Mouse (Mus musculus): ENCODE data around the gene F3. TPM values are rescaled to one million over a fixed set of nuclear protein-coding genes. Genes with fewer than 3 reads are reported as not detected.

The F3 gene
- polyA plus RNA-seq, 1 experiment: 16.8 TPM

GRCm38 (mm10) chr3:121706087-121706486, 17.2 kb upstream of the F3 start:
- no peaks in the 10 kb centered on the region for H3K36me3 ChIP-seq (ENCODE audit: control insufficient read depth, insufficient read depth, low read length)
- H3K27me3 ChIP-seq (replicated peaks; ENCODE audit: control insufficient read depth, insufficient read depth, low read length): no peaks in the 10 kb centered on the region
- no peak overlapping the region for H3K4me3 ChIP-seq (ENCODE audit: insufficient read depth, low read depth, low read length)
- DNase-seq: no peak
- no peak for TF ChIP-seq CTCF (conservative IDR thresholded peaks at IDR 0.05; ENCODE audit: insufficient read depth, insufficient read length, low read depth, low read length)
- TF ChIP-seq POLR2A (IDR thresholded peaks at IDR 0.05; ENCODE audit: low read depth, low read length): no peak
- no peak overlapping the region for H3K27ac ChIP-seq (ENCODE audit: insufficient read depth, low read depth, low read length)
- no peaks in the 10 kb centered on the region for H3K4me1 ChIP-seq (ENCODE audit: control insufficient read depth, insufficient read depth, low read length)
- 69% methylated on average over 5 of the region's 5 CpGs for WGBS

DNA sequence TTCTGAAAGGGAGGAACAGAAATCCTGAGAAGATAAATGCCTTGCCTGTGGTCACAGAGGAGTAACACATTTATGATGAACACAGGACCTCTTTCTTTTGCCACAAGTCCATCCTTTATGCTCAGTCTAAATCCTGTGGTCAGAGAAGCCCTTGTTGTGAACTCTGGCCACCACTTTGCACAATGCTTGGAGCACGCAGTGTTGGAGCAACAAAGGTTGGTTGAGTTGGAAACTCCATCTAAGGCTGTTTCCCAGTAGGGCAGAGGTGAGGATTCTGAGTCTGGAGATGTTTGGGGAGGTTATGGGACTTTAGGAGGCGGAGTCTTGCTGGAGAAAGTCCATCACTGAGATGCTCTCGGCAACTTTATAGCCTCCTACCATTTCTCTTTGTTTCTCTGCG, 16.2 kb upstream of the F3 start:
- no peak overlapping the region for H3K27ac ChIP-seq (ENCODE audit: insufficient read depth, low read depth, low read length)
- WGBS: 84% methylated on average over 4 of the region's 4 CpGs

GRCm38 (mm10) chr3:121710894-121711531, 12.3 kb upstream of the F3 start:
- no peak for DNase-seq
- H3K36me3 ChIP-seq (ENCODE audit: control insufficient read depth, insufficient read depth, low read length): no peaks in the 10 kb centered on the region
- peaks cover 16% of the 10 kb centered on the region for H3K4me1 ChIP-seq (ENCODE audit: control insufficient read depth, insufficient read depth, low read length)
- no peak for TF ChIP-seq CTCF (conservative IDR thresholded peaks at IDR 0.05; ENCODE audit: insufficient read depth, insufficient read length, low read depth, low read length)
- TF ChIP-seq POLR2A (IDR thresholded peaks at IDR 0.05; ENCODE audit: low read depth, low read length): no peak
- H3K27ac ChIP-seq (ENCODE audit: insufficient read depth, low read depth, low read length): no peak overlapping the region
- no peak overlapping the region for H3K4me3 ChIP-seq (ENCODE audit: insufficient read depth, low read depth, low read length)
- H3K27me3 ChIP-seq (replicated peaks; ENCODE audit: control insufficient read depth, insufficient read depth, low read length): no peaks in the 10 kb centered on the region
- 96% methylated on average over 7 of the region's 7 CpGs for WGBS

More for the DNA sequence above, 16.2 kb upstream of the F3 start:
- DNase-seq: no peak
- no peak overlapping the region for H3K4me3 ChIP-seq (ENCODE audit: insufficient read depth, low read depth, low read length)
- H3K4me1 ChIP-seq (ENCODE audit: control insufficient read depth, insufficient read depth, low read length): no peaks in the 10 kb centered on the region
- H3K27me3 ChIP-seq (replicated peaks; ENCODE audit: control insufficient read depth, insufficient read depth, low read length): no peaks in the 10 kb centered on the region
- H3K36me3 ChIP-seq (ENCODE audit: control insufficient read depth, insufficient read depth, low read length): no peaks in the 10 kb centered on the region
- no peak for TF ChIP-seq CTCF (conservative IDR thresholded peaks at IDR 0.05; ENCODE audit: insufficient read depth, insufficient read length, low read depth, low read length)
- no peak for TF ChIP-seq POLR2A (IDR thresholded peaks at IDR 0.05; ENCODE audit: low read depth, low read length)

- DNase-seq: no peak
- Histone ChIP-seq H3K36me3 (ENCODE audit: control insufficient read depth, insufficient read depth, low read length) (no peaks in the 10 kb centered on the region), H3K27me3 (replicated peaks; ENCODE audit: control insufficient read depth, insufficient read depth, low read length) (no peaks in the 10 kb centered on the region), H3K27ac (ENCODE audit: insufficient read depth, low read depth, low read length) (no peak overlapping the region), H3K4me1 (ENCODE audit: control insufficient read depth, insufficient read depth, low read length) (peaks cover 16% of the 10 kb centered on the region), H3K4me3 (ENCODE audit: insufficient read depth, low read depth, low read length) (no peak overlapping the region)
- WGBS: 81% methylated on average over 4 of the region's 4 CpGs
- TF ChIP-seq POLR2A (IDR thresholded peaks at IDR 0.05; ENCODE audit: low read depth, low read length) (no peak), CTCF (conservative IDR thresholded peaks at IDR 0.05; ENCODE audit: insufficient read depth, insufficient read length, low read depth, low read length) (no peak)
Observed at GRCm38 (mm10) chr3:121712222-121712621, 11.1 kb upstream of the F3 start.

GRCm38 (mm10) chr3:121713151-121713701, 10.1 kb upstream of the F3 start:
- no peak for DNase-seq
- Histone ChIP-seq H3K4me1 (ENCODE audit: control insufficient read depth, insufficient read depth, low read length) (peaks cover 16% of the 10 kb centered on the region), H3K36me3 (ENCODE audit: control insufficient read depth, insufficient read depth, low read length) (no peaks in the 10 kb centered on the region), H3K27me3 (replicated peaks; ENCODE audit: control insufficient read depth, insufficient read depth, low read length) (no peaks in the 10 kb centered on the region), H3K27ac (ENCODE audit: insufficient read depth, low read depth, low read length) (no peak overlapping the region), H3K4me3 (ENCODE audit: insufficient read depth, low read depth, low read length) (no peak overlapping the region)
- 36% methylated on average over 17 of the region's 17 CpGs for WGBS
- TF ChIP-seq POLR2A (IDR thresholded peaks at IDR 0.05; ENCODE audit: low read depth, low read length): no peak
- no peak for TF ChIP-seq CTCF (conservative IDR thresholded peaks at IDR 0.05; ENCODE audit: insufficient read depth, insufficient read length, low read depth, low read length)

GRCm38 (mm10) chr3:121713816-121714215, 9.5 kb upstream of the F3 start:
- 46% methylated on average over 8 of the region's 8 CpGs for WGBS
- DNase-seq: peak; percentile 69
- H3K4me3 ChIP-seq (ENCODE audit: insufficient read depth, low read depth, low read length): no peak overlapping the region
- H3K36me3 ChIP-seq (ENCODE audit: control insufficient read depth, insufficient read depth, low read length): no peaks in the 10 kb centered on the region
- TF ChIP-seq CTCF (conservative IDR thresholded peaks at IDR 0.05; ENCODE audit: insufficient read depth, insufficient read length, low read depth, low read length): no peak
- no peak for TF ChIP-seq POLR2A (IDR thresholded peaks at IDR 0.05; ENCODE audit: low read depth, low read length)
- H3K27ac ChIP-seq (ENCODE audit: insufficient read depth, low read depth, low read length): no peak overlapping the region; the same call in 1 of the 2 replicates
- peaks cover 16% of the 10 kb centered on the region for H3K4me1 ChIP-seq (ENCODE audit: control insufficient read depth, insufficient read depth, low read length)
- no peaks in the 10 kb centered on the region for H3K27me3 ChIP-seq (replicated peaks; ENCODE audit: control insufficient read depth, insufficient read depth, low read length)

GRCm38 (mm10) chr3:121714461-121714860, 8.9 kb upstream of the F3 start:
- H3K4me1 ChIP-seq (ENCODE audit: control insufficient read depth, insufficient read depth, low read length): peaks cover 16% of the 10 kb centered on the region
- WGBS: 66% methylated on average over 2 of the region's 2 CpGs
- H3K4me3 ChIP-seq (ENCODE audit: insufficient read depth, low read depth, low read length): no peak overlapping the region
- DNase-seq: peak; percentile 58
- H3K27ac ChIP-seq (ENCODE audit: insufficient read depth, low read depth, low read length): peak overlapping the region; percentile 27; the same call in 1 of the 2 replicates
- no peaks in the 10 kb centered on the region for H3K36me3 ChIP-seq (ENCODE audit: control insufficient read depth, insufficient read depth, low read length)
- TF ChIP-seq POLR2A (IDR thresholded peaks at IDR 0.05; ENCODE audit: low read depth, low read length): no peak
- TF ChIP-seq CTCF (conservative IDR thresholded peaks at IDR 0.05; ENCODE audit: insufficient read depth, insufficient read length, low read depth, low read length): no peak
- H3K27me3 ChIP-seq (replicated peaks; ENCODE audit: control insufficient read depth, insufficient read depth, low read length): no peaks in the 10 kb centered on the region

Data from kidney, adult 2 months (tissue).